Mouse (Mus musculus) T-helper 2 cell (primary cell): ENCODE data around the gene Creg1.

ENCODE experiments used
- in situ Hi-C: fragments of 300-600 bp; cut with MboI, MseI; formaldehyde crosslinking; loops from one replicate; pipeline ENCODE4 v1.15.1; 2025; ENCODE audit warnings: high pct_unique_total_duplicates

Creg1 gene

DNA sequence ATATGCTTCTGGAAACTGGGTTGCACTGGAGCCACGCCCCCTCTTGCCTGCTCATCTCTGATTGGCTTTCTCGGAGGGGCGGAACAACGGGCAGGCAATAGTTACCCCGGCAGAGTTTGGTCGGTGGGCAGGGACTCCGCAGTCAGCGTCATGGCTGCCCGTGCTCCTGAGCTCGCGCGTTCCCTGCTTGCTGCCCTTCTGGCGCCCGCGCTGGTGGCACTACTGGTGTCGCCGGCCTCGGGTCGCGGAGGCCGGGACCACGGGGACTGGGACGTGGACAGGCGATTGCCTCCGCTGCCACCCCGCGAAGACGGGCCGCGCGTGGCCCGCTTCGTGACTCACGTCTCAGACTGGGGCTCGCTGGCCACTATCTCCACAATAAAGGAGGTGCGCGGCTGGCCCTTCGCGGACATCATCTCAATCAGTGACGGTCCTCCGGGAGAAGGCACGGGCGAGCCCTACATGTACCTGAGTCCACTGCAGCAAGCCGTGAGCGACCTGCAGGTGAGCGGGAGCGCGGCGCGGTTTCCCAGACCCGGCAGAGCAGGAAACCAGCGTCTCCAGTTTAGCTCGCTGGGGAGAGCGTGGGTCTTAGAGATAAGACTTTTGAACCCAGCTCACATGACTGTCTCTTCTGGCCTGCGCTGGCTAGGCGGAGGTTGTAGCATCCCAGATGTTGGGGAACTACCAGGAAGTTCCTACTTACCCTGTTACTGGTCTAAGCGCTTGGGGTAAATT, at the start of gene Creg1:
Gene Creg1 (plus strand): TSS at position 112 of the 738 bp plus-strand sequence.
- in situ Hi-C loops, result loop anchor here (10.0 to 25.0 kb wide), 2 partner anchors 611 to 1223 kb away; partner anchors contain the start of gene Tada1

DNA sequence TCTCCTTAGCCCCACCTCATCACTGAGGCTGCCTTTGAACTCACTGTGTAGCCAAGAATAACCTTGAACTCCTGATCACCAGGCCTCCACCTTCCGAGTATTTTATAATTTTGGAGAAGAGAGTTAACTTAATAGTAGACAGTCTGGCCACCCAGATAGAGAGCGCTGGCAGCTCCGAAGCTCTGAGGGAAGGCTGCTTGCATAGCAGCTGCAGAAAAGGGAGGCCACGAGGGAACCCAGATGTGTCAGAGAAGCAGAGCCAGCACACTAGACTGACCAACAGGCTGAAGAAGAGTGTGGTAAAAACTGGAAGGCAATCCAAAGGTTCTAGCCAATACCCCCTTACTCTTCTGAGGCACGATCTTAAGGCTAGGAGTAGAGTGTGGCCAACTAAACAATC, 49.7 kb upstream of the Creg1 start:
- in situ Hi-C loops, result no loop called here

DNA sequence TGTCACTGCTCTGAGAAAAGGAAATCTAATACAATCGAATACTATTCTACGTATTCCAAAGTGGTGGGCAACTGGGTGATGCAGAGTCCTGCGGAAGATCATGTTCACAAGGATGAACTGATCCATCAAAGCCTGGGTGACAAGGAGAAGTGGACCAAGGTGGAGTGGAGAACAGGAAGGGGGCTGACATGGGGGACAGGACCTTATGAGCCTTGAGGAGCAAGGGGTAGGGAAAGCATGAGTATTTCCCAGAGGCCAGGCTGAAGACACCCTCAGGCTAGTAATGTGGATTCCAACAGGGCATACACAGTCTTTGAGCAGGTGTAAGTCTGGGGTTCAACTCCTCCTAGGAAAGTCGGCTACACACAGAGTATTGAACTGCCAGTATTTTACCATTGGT, 47.1 kb upstream of the Creg1 start:
- in situ Hi-C loops, result no loop called here

DNA sequence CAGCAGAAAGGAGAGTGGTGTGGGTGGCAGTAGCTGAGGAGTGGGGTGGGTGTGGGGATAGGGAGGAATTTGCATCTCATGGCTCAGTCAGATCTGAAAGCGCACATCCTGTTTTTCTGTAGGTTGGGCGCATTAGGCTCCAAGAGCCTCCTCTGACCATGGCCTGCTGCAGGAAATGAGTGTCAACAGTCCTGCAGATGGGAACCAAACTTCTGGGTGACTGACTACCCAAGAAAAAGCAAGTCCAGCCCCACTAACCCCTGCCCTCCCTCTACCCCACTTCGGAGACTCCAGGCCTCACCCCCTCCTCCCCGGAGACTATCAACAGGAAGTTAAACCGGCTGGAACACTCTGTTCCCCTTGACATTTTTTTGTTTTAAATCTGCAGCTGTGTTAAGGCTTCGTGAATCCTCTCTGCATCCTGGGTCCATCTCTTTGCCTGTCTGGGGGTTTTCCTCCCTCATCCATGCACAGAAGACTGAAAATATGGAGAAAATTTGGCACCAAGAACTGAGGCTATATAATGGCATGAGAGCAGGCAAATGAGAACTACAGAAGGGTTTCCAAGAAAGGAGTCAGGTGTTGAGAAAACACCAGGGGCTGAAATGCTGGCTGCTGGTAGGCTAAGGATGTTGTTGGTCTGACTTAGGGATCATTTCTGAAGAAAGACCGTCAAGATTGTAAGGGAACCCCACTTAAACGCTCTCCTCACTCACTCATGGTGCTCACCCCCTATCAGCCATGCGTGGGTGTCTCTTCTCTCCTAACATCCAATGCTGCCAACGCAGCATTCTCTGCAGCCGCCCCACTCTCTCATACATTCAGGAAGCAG, 45.6 kb upstream of the Creg1 start:
- in situ Hi-C loops, result no loop called here

GRCm38 (mm10) chr1:165718543-165719105, 44.9 kb upstream of the Creg1 start:
- in situ Hi-C loops, result no loop called here

DNA sequence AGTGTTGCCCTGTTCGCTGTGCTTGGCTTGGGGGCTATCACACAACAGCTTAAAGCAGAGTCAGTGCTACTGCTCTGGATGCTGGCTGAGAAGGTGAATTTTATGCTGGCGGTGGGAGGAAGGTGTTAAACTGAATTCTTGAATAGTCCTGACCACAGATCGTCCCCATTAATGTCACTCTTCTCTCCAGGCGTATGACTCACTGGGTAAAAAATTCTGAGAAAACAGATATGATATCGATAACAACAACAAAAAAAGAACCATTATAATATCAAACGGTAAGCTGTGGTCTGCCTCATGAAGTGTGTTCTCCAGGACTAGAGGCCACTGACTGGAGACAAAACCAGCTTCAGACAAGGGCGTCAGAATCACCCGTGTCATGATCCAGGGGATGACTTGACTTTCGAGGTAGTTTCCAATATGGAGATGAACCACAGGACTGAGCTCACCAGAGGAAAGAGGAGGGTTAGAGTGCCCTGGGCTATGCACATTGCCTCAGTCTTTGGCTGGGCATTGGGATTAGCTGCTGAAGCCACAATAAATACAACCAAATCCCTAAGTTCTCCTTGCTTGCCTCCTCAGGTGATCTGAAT, 40.9 kb upstream of the Creg1 start:
- in situ Hi-C loops, result no loop called here

DNA sequence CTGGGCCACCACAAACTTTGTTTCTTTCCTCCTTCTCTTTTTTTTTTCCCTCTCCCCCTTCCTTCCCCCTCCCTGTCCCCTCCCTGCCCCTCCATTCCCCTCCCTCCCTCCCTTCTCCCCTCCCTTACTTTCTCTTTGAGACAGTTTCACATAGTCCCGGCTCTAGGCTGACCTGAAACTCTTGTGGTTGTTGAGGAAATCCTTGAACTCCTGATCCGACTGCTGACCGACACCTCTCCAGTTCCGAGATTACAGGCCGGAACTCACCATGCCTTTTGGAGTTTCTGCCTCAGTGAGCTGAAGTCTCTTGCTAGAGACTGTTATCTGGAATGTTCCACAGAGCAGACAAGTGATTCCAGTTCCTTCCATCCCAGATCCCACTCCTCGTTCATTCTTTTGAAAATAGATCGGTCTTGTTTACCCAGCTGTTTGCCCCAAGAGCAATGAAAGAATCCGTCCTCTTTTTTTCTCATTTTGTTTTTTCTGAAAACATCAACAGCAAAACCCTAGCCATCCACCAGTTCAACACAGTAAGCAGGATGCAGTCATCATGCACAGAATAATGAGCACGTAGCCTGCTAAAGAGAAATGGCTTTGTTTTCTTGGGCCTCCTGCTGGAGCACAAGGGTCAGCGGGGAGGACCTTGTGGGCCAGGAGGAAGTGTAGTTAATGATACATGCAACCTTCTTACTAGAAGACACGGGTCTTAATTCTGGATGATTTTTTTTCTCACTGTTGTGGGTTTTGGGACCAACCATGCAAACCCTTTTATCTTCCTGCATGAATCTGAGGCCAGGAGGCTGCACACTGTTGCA, 39.1 kb upstream of the Creg1 start:
- in situ Hi-C loops, result no loop called here

DNA sequence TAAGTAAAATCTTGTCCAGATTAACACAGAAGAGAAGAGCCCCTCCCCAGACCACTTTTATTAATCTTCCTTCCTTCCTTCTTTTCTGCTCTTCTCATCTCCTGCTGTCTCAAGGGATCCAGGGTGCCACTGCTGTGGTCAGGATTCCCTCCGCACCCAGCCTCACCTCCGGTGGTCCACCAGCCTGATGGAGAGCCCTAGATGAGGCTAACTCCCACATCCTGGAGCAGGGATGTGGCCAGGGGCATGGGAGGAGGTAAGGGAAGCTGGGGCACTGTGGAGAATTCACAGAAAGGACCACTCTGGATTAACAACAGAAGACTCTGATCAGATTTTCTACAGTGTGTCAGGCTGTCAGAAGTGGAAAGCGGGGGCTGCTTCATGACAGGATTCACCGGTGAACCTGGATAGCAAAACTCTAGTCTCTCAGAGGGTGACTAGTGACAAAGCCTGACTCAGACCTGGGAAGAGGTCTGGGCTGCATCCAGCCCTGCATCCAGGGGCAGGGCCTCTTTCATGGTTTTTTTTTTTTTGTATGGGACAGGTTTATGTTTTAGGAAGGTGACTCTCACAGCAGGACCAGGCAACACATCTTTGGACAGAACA, 38.4 kb upstream of the Creg1 start:
- in situ Hi-C loops, result no loop called here

GRCm38 (mm10) chr1:165726986-165727385, 36.6 kb upstream of the Creg1 start:
- in situ Hi-C loops, result no loop called here

DNA sequence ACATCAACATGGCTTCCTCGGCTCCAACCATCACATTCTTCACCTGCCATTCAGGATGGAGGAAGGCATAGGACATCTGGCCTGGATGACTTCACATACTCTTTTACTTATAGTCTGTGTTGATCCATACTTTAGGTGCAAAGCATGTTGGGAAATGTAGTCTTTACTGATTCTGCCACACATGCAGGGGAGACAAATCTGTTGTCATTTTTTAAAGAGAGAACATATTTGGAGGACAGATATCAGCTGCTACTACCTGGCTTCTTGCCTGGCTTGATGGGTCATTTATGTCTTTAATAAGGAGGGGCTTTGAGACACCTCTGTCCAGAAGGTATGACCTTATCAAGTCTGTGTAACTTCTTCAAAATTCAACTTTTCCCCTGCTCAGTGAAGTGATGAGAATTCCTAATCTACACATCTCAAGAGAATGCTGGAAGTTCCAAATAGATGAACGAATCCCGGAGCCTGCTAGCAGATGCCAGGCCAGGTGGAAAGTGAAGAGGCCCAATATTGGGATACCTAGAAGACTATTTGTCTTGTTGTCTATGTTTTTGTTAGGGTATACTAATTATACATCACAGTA, 35.4 kb upstream of the Creg1 start:
- in situ Hi-C loops, result no loop called here

- in situ Hi-C loops, result loop anchor here (10.0 kb wide), 1 partner anchor 145 kb away; no protein-coding TSS in a partner anchor
Measured at GRCm38 (mm10) chr1:165730129-165730528, 33.4 kb upstream of the Creg1 start.

DNA sequence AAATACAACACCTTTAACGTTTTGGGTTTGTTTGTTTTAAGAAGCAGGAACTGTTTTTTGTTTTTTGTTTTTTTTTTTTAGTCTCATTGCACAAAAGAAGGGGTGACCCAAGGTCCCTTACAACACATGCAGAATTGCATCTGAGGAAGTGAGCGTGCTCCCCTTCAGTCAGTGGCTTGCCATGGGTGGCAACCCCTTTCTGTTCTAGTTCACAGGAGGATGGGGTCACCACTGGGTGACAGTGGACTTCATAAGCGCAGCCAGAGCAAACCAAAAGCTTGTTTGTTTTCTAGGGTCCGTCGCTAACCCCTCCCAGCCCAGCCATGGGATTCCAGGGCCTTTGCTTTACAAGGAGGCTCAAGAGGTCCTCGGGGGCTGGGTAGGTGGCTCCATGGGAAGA, 32.0 kb upstream of the Creg1 start:
- in situ Hi-C loops, result loop anchor here (10.0 kb wide), 1 partner anchor 147 kb away; no protein-coding TSS in a partner anchor

GRCm38 (mm10) chr1:165734840-165735239, 28.7 kb upstream of the Creg1 start:
- in situ Hi-C loops, result loop anchor here (5.0 to 10.0 kb wide), 2 partner anchors 73 to 150 kb away; no protein-coding TSS in a partner anchor

DNA sequence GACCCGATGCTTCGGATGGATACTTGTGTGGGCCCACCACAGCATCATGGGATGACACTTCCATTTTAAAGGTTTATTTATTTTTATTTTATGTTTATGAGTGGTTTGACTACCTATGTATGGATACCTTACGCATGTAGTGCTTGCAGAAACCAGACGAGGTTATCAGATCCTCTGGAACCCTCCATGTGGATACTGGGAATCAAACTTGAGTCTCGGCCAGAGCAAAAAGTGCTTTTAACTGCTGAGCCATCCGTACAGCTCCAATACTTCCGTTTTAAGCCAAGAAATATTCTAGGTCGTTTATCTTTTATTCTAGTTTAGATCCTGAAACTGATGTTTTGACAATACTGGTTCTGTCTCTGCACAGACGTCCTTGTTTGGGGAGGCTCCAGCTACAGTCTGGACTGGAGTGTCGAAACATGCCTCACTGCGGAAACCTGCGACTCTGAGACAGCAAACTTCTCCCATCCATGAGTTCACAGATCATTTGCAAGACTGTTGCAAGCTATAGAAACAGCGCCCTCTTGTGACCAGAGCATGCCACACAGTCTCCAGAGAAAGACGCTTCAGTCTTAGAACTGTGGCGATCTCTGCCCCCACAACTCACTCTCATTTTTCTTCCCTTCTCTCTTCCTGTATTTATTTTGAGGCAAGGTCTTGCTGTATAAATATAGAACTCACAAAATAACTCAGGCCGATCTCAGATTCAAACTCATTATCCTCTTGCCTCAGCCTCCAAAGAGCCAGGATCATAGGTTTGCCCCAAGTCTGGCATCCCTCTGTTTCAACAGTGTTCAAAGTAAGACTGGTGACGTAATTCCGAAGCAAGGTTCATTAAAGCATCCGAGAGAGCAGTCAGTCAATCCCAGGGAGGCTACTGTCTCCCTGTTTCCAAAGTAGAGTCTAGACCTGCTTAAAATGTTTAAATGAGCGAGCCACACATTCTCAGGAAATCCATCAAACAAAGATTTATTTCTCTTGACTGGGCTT, 27.4 kb upstream of the Creg1 start:
- in situ Hi-C loops, result loop anchor here (5.0 to 10.0 kb wide), 2 partner anchors 74 to 151 kb away; no protein-coding TSS in a partner anchor

DNA sequence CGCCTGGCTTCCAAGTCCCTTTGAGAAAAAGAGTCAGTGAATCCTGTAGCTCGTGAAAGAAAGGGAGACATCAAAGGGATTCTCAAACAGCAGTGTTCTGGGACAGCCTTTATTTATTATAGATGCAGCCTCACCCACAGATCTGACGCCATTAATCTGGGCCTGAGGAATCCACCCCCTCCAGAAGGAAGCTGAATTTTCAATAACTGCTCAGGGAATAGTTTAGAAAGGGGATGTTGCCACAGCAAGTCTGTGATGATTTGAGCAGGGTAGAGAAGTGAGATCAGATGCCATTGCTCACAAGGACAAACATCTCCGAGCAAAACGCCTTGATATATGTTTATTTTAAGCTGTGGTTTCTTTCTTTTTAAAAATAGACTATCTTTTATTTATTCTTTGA, 26.1 kb upstream of the Creg1 start:
- in situ Hi-C loops, result loop anchor here (5.0 to 10.0 kb wide), 2 partner anchors 75 to 153 kb away; no protein-coding TSS in a partner anchor

GRCm38 (mm10) chr1:165737867-165738266, 25.7 kb upstream of the Creg1 start:
- in situ Hi-C loops, result loop anchor here (5.0 to 10.0 kb wide), 2 partner anchors 76 to 153 kb away; no protein-coding TSS in a partner anchor

DNA sequence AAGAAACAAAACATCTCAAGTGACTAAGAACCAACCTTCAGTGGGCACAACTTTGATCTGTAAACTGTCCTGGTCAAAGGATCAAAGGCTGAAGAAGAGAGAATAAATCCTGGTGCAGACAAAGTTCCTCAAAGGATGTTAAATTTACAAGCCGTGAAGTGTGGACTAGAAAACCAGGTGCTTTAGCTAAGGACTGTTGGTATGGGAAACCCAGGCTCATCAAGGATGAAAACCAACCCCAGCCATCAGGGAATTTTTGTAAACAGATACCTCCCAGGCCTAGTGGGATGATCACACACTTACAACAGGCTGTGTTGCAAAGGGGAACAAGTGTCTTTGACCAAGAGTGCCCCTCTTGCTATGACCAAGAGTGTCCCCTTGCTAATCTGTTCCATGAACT, 24.6 kb upstream of the Creg1 start:
- in situ Hi-C loops, result loop anchor here (5.0 to 10.0 kb wide), 2 partner anchors 77 to 154 kb away; no protein-coding TSS in a partner anchor

- in situ Hi-C loops, result no loop called here
Measured at GRCm38 (mm10) chr1:165741989-165742388, 21.6 kb upstream of the Creg1 start.

DNA sequence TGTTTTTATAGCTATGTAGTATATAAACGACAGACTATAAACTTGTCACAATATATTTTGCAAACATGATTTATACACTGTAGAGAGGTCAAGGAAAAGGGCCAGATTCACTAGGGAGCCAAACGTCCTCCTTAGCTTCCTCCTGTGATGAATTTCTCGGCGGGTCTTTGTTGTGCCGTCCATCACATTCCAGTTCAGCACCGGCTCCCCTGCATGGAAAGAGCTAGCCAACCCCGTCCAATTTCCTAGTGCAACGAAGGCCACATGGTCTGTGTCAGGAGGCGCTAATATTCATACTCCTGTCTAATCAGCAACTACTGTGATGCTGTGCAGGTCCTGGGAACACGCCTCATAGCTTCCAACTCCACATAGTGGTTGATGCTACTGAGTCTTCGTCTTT, 15.5 kb upstream of the Creg1 start:
- in situ Hi-C loops, result no loop called here
